In the genomic region with DNA sequence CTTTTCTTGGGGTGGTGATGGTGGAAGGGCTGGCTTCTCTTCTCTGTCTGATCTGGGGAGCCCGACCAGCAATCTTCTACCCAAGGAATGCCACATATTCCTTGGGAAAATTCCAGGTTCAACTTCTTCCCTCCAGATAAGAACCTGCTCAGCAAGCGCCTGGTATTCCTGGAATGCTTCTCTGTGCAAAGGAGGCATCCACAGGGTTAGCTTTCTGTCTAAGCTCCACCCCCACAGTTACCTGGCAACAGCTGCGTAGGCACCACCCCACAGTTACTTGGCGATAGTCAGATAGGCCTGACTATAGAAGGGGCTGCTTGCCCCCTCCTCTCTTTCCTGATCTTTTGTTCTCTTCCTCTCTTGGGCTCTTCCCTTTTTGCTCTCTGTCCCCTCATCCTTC, we compare ENCODE assay signal across 15 mouse cellular contexts. TPM values are rescaled to one million over a fixed set of nuclear protein-coding genes. Genes with fewer than 3 reads are reported as not detected.
DNase-seq lines count a peak whose midpoint lies in the region; ATAC-seq lines count a peak whose summit lies in the region.
"Had no signal": no experiment of that assay in that cellular context is flagged by ENCODE, and none has a peak within 500 bp of the region (broad histone marks: within the 10 kb centered on the region; RNA-seq: fewer than 3 reads in every experiment).

No protein-coding gene starts in this region.

- H3K4me3 ChIP-seq in heart, embryonic 10.5 days: no peak overlapping the region
- no peak overlapping the region for H3K4me3 ChIP-seq in midbrain, embryonic 11.5 days (ENCODE audit: low read depth, low read length)
- H3K4me3 ChIP-seq in midbrain, embryonic 10.5 days: no peak overlapping the region
- H3K4me3 ChIP-seq in lung, embryonic 16.5 days (ENCODE audit: low read length): no peak overlapping the region
- no peak overlapping the region for H3K4me3 ChIP-seq in hindbrain, embryonic 13.5 days
- H3K4me3 ChIP-seq: heart, embryonic 15.5 days; liver, embryonic 12.5 days; midbrain, embryonic 15.5 days had no signal

- ATAC-seq in midbrain, embryonic 11.5 days (ENCODE audit: low FRiP score): no peak
- ATAC-seq in lung, embryonic 16.5 days (ENCODE audit: low read depth): peak; percentile 90
- no peak for ATAC-seq in hindbrain, embryonic 13.5 days (ENCODE audit: low FRiP score)
- ATAC-seq: liver, embryonic 12.5 days; midbrain, embryonic 15.5 days had no signal

- peak overlapping the region; percentile 7; the same call in 1 of the 2 replicates for H3K27ac ChIP-seq in heart, embryonic 10.5 days
- H3K27ac ChIP-seq in midbrain, embryonic 11.5 days (ENCODE audit: low read depth, low read length): no peak overlapping the region
- H3K27ac ChIP-seq in midbrain, embryonic 10.5 days (replicated peaks): no peak overlapping the region
- peak overlapping the region; percentile 70 for H3K27ac ChIP-seq in lung, embryonic 16.5 days (ENCODE audit: low read length)
- H3K27ac ChIP-seq in hindbrain, embryonic 13.5 days: no peak overlapping the region
- H3K27ac ChIP-seq: heart, embryonic 15.5 days; liver, embryonic 12.5 days; midbrain, embryonic 15.5 days had no signal

- H3K36me3 ChIP-seq in heart, embryonic 10.5 days: 0 out of 2 replicates have a peak, but pooled peaks cover 3% of the 10 kb centered on the region
- H3K36me3 ChIP-seq in midbrain, embryonic 11.5 days (ENCODE audit: control insufficient read depth, insufficient read depth, low read length): no peaks in the 10 kb centered on the region
- peaks cover 5% of the 10 kb centered on the region; the same call in 1 of the 2 replicates for H3K36me3 ChIP-seq in midbrain, embryonic 10.5 days
- H3K36me3 ChIP-seq in lung, embryonic 16.5 days (ENCODE audit: control insufficient read depth, insufficient read depth, low read length): no peaks in the 10 kb centered on the region
- H3K36me3 ChIP-seq in hindbrain, embryonic 13.5 days: 0 out of 2 replicates have a peak, but pooled peaks cover 2% of the 10 kb centered on the region
- H3K36me3 ChIP-seq: midbrain, embryonic 15.5 days had no signal

- intact Hi-C loops in heart, postnatal 36 days (cut with DNase I): no loop called here

- no peaks in the 10 kb centered on the region for H3K27me3 ChIP-seq in heart, embryonic 10.5 days (ENCODE audit: insufficient read depth, poor library complexity, severe bottlenecking)
- H3K27me3 ChIP-seq in midbrain, embryonic 11.5 days (ENCODE audit: control insufficient read depth, insufficient read depth, low read length): no peaks in the 10 kb centered on the region; the same call in 1 of the 2 replicates
- peaks cover 60% of the 10 kb centered on the region for H3K27me3 ChIP-seq in midbrain, embryonic 10.5 days (ENCODE audit: low read depth, poor library complexity, severe bottlenecking)
- H3K27me3 ChIP-seq in lung, embryonic 16.5 days (ENCODE audit: control insufficient read depth, insufficient read depth, low read depth, low read length): no peaks in the 10 kb centered on the region
- H3K27me3 ChIP-seq in hindbrain, embryonic 13.5 days: peaks cover 24% of the 10 kb centered on the region
- H3K27me3 ChIP-seq: heart, embryonic 15.5 days had no signal

- no peaks in the 10 kb centered on the region for H3K9me3 ChIP-seq in heart, embryonic 10.5 days
- no peaks in the 10 kb centered on the region for H3K9me3 ChIP-seq in midbrain, embryonic 11.5 days (ENCODE audit: control insufficient read depth, low read length)
- H3K9me3 ChIP-seq in midbrain, embryonic 10.5 days (replicated peaks): no peaks in the 10 kb centered on the region
- no peaks in the 10 kb centered on the region for H3K9me3 ChIP-seq in lung, embryonic 16.5 days (ENCODE audit: control insufficient read depth, low read length)
- no peaks in the 10 kb centered on the region for H3K9me3 ChIP-seq in hindbrain, embryonic 13.5 days
- H3K9me3 ChIP-seq: heart, embryonic 15.5 days; liver, embryonic 12.5 days; midbrain, embryonic 15.5 days had no signal

- no peak overlapping the region for H3K4me2 ChIP-seq in midbrain, embryonic 11.5 days
- H3K4me2 ChIP-seq in lung, embryonic 16.5 days (ENCODE audit: low read depth, low read length): no peak overlapping the region
- H3K4me2 ChIP-seq in hindbrain, embryonic 13.5 days: no peak overlapping the region
- H3K4me2 ChIP-seq: heart, embryonic 15.5 days; liver, embryonic 12.5 days; midbrain, embryonic 15.5 days had no signal

- no peak overlapping the region for H3K9ac ChIP-seq in midbrain, embryonic 11.5 days (ENCODE audit: low read length)
- no peak overlapping the region for H3K9ac ChIP-seq in lung, embryonic 16.5 days (ENCODE audit: low read length)
- no peak overlapping the region for H3K9ac ChIP-seq in hindbrain, embryonic 13.5 days
- H3K9ac ChIP-seq: heart, embryonic 15.5 days; liver, embryonic 12.5 days; midbrain, embryonic 15.5 days had no signal

- 2% methylated on average over 4 of the region's 4 CpGs for WGBS in heart, embryonic 10.5 days
- 11% methylated on average over 4 of the region's 4 CpGs for WGBS in midbrain, embryonic 11.5 days
- 8% methylated on average over 4 of the region's 4 CpGs for WGBS in midbrain, embryonic 10.5 days
- WGBS in lung, embryonic 16.5 days: 6% methylated on average over 4 of the region's 4 CpGs
- 13% methylated on average over 4 of the region's 4 CpGs for WGBS in hindbrain, embryonic 13.5 days

- peaks cover 16% of the 10 kb centered on the region for H3K4me1 ChIP-seq in heart, embryonic 10.5 days
- peaks cover 6% of the 10 kb centered on the region for H3K4me1 ChIP-seq in midbrain, embryonic 11.5 days (ENCODE audit: control insufficient read depth, insufficient read depth, low read length)
- H3K4me1 ChIP-seq in midbrain, embryonic 10.5 days: peaks cover 14% of the 10 kb centered on the region
- peaks cover 10% of the 10 kb centered on the region for H3K4me1 ChIP-seq in lung, embryonic 16.5 days (replicated peaks; ENCODE audit: control insufficient read depth, insufficient read depth, low read length)
- peaks cover 17% of the 10 kb centered on the region for H3K4me1 ChIP-seq in hindbrain, embryonic 13.5 days (replicated peaks)

- DNase-seq in heart, embryonic 10.5 days (ENCODE audit: low spot score): peak; percentile 77
- DNase-seq in heart, postnatal 36 days: no peak
- peak; percentile 44 for DNase-seq in midbrain, embryonic 11.5 days (ENCODE audit: low spot score, missing footprints)
- no peak for DNase-seq in midbrain, embryonic 10.5 days (ENCODE audit: low spot score)
- peak; percentile 71 for DNase-seq in yolk sac, embryonic 10.5 days (ENCODE audit: low spot score)
- no peak for DNase-seq in layer of hippocampus, postnatal 25 days (ENCODE audit: extremely low spot score in 1 of 2, low spot score in 1 of 2)
- DNase-seq: adrenal gland, postnatal 14 days had no signal

RNA-seq across cellular contexts. Expression of a gene that starts 2.8 kb away (rescaled TPM):
- polyA plus RNA-seq in heart, embryonic 10.5 days (2016; fragmentation: Nextera tagmentation; extraction: Ambion mirVana): 22.7 and 27.5 TPM in 2 replicates
- total RNA-seq in heart, postnatal 36 days (2021): 10 to 100 TPM; 20.4 to 23.2 TPM
- polyA plus RNA-seq in midbrain, embryonic 11.5 days (2014; fragmentation: Nextera tagmentation; extraction: Ambion mirVana): 14.6 and 16.4 TPM in 2 replicates
- polyA plus RNA-seq in midbrain, embryonic 10.5 days (2016; fragmentation: Nextera tagmentation; extraction: Ambion mirVana): 24.2 and 25.6 TPM in 2 replicates
- polyA plus RNA-seq in lung, embryonic 16.5 days (2015; fragmentation: Nextera tagmentation; extraction: Ambion mirVana): 35.1 and 39.0 TPM in 2 replicates
- polyA plus RNA-seq in hindbrain, embryonic 13.5 days (2015; fragmentation: Nextera tagmentation; extraction: Ambion mirVana): 22.5 and 25.2 TPM in 2 replicates
- total RNA-seq in layer of hippocampus, postnatal 25 days (2021): 10 to 100 TPM; 45.3 to 47.3 TPM

RNA-seq across cellular contexts. Expression of a gene that starts 12.0 kb away (rescaled TPM):
- 2.0 and 2.4 TPM in 2 replicates for polyA plus RNA-seq in heart, embryonic 10.5 days (2016; fragmentation: Nextera tagmentation; extraction: Ambion mirVana)
- under 1 TPM; 0.67 to 0.76 TPM for total RNA-seq in heart, postnatal 36 days (2021)
- 2.6 and 2.7 TPM in 2 replicates for polyA plus RNA-seq in midbrain, embryonic 11.5 days (2014; fragmentation: Nextera tagmentation; extraction: Ambion mirVana)
- 1.7 and 2.3 TPM in 2 replicates for polyA plus RNA-seq in midbrain, embryonic 10.5 days (2016; fragmentation: Nextera tagmentation; extraction: Ambion mirVana)
- 3.7 and 4.0 TPM in 2 replicates for polyA plus RNA-seq in lung, embryonic 16.5 days (2015; fragmentation: Nextera tagmentation; extraction: Ambion mirVana)
- 4.2 and 4.6 TPM in 2 replicates for polyA plus RNA-seq in hindbrain, embryonic 13.5 days (2015; fragmentation: Nextera tagmentation; extraction: Ambion mirVana)
- 1 to 10 TPM in 1 of 2 experiments, under 1 TPM in 1; 0.91 to 1.6 TPM for total RNA-seq in layer of hippocampus, postnatal 25 days (2021)

RNA-seq across cellular contexts. Expression of a gene that starts 15.5 kb away (rescaled TPM):
- 2.5 and 2.9 TPM in 2 replicates for polyA plus RNA-seq in heart, embryonic 10.5 days (2016; fragmentation: Nextera tagmentation; extraction: Ambion mirVana)
- under 1 TPM; 0.30 to 0.42 TPM for total RNA-seq in heart, postnatal 36 days (2021)
- 6.6 and 7.6 TPM in 2 replicates for polyA plus RNA-seq in midbrain, embryonic 11.5 days (2014; fragmentation: Nextera tagmentation; extraction: Ambion mirVana)
- polyA plus RNA-seq in midbrain, embryonic 10.5 days (2016; fragmentation: Nextera tagmentation; extraction: Ambion mirVana): 5.1 TPM in 2 replicates
- polyA plus RNA-seq in lung, embryonic 16.5 days (2015; fragmentation: Nextera tagmentation; extraction: Ambion mirVana): 3.3 and 3.7 TPM in 2 replicates
- polyA plus RNA-seq in hindbrain, embryonic 13.5 days (2015; fragmentation: Nextera tagmentation; extraction: Ambion mirVana): 4.0 and 4.2 TPM in 2 replicates
- 1 to 10 TPM; 1.2 to 1.8 TPM for total RNA-seq in layer of hippocampus, postnatal 25 days (2021)

RNA-seq across cellular contexts. Expression of a gene that starts 22.4 kb away (rescaled TPM):
- 2.0 and 2.1 TPM in 2 replicates for polyA plus RNA-seq in heart, embryonic 10.5 days (2016; fragmentation: Nextera tagmentation; extraction: Ambion mirVana)
- 1 to 10 TPM; 1.2 to 1.5 TPM for total RNA-seq in heart, postnatal 36 days (2021)
- 3.9 and 4.2 TPM in 2 replicates for polyA plus RNA-seq in midbrain, embryonic 11.5 days (2014; fragmentation: Nextera tagmentation; extraction: Ambion mirVana)
- 5.0 and 5.3 TPM in 2 replicates for polyA plus RNA-seq in midbrain, embryonic 10.5 days (2016; fragmentation: Nextera tagmentation; extraction: Ambion mirVana)
- polyA plus RNA-seq in lung, embryonic 16.5 days (2015; fragmentation: Nextera tagmentation; extraction: Ambion mirVana): 2.8 and 3.9 TPM in 2 replicates
- 9.9 and 10.0 TPM in 2 replicates for polyA plus RNA-seq in hindbrain, embryonic 13.5 days (2015; fragmentation: Nextera tagmentation; extraction: Ambion mirVana)
- 1 to 10 TPM; 5.8 to 6.7 TPM for total RNA-seq in layer of hippocampus, postnatal 25 days (2021)
- polyA plus RNA-seq: C2C12 had no signal

RNA-seq across cellular contexts. Expression of a gene that starts 22.9 kb away (rescaled TPM):
- not detected in 2 replicates for polyA plus RNA-seq in heart, embryonic 10.5 days (2016; fragmentation: Nextera tagmentation; extraction: Ambion mirVana)
- total RNA-seq in heart, postnatal 36 days (2021): not detected
- not detected in 2 replicates for polyA plus RNA-seq in midbrain, embryonic 11.5 days (2014; fragmentation: Nextera tagmentation; extraction: Ambion mirVana)
- not detected in 2 replicates for polyA plus RNA-seq in midbrain, embryonic 10.5 days (2016; fragmentation: Nextera tagmentation; extraction: Ambion mirVana)
- polyA plus RNA-seq in lung, embryonic 16.5 days (2015; fragmentation: Nextera tagmentation; extraction: Ambion mirVana): not detected in 2 replicates
- polyA plus RNA-seq in hindbrain, embryonic 13.5 days (2015; fragmentation: Nextera tagmentation; extraction: Ambion mirVana): not detected in 2 replicates
- total RNA-seq in layer of hippocampus, postnatal 25 days (2021): not detected
- total RNA-seq: adrenal gland, postnatal 14 days; left cerebral cortex, postnatal 10 days had no signal
- polyA plus RNA-seq: C2C12; heart, embryonic 15.5 days; liver, embryonic 12.5 days; midbrain, embryonic 15.5 days; neural tube, embryonic 14.5 days had no signal

Comparison
In these comparisons a context has a peak if more than half of its experiments do, and no peak if none do; other contexts are left out.
1. DNase-seq: peak in heart, embryonic 10.5 days (single experiment), midbrain, embryonic 11.5 days (single experiment) and yolk sac, embryonic 10.5 days (single experiment); none in heart, postnatal 36 days (0 of 2), midbrain, embryonic 10.5 days (single experiment) and layer of hippocampus, postnatal 25 days (0 of 2).
2. H3K27ac ChIP-seq: peak in heart, embryonic 10.5 days (single experiment) and lung, embryonic 16.5 days (single experiment); none in midbrain, embryonic 11.5 days (single experiment), midbrain, embryonic 10.5 days (single experiment) and hindbrain, embryonic 13.5 days (single experiment).